Mouse (Mus musculus): ENCODE data around the gene Plekhg6. TPM values are rescaled to one million over a fixed set of nuclear protein-coding genes. Genes with fewer than 3 reads are reported as not detected.

Gene Plekhg6
- polyA plus RNA-seq, 1 experiment: not detected

- TF ChIP-seq TAL1 (IDR thresholded peaks at IDR 0.05; ENCODE audit: low read length) (no peak), GATA1 (IDR thresholded peaks at IDR 0.05; ENCODE audit: low read length) (no peak)
- no peaks in the 10 kb centered on the region for H3K36me3 ChIP-seq (ENCODE audit: control insufficient read depth)
- no peaks in the 10 kb centered on the region for H3K27me3 ChIP-seq (ENCODE audit: control insufficient read depth)
- no peak overlapping the region for H3K4me3 ChIP-seq (replicated peaks)
- no peaks in the 10 kb centered on the region for H3K4me1 ChIP-seq (ENCODE audit: control insufficient read depth)
- peaks cover 2% of the 10 kb centered on the region; the same call in 1 of the 2 replicates for H3K9me3 ChIP-seq (ENCODE audit: control insufficient read depth, low read length)
These were observed 25.1 kb upstream of the Plekhg6 start for GRCm38 (mm10) chr6:125405461-125406382.

GRCm38 (mm10) chr6:125389853-125390252, 9.3 kb upstream of the Plekhg6 start:
- no peaks in the 10 kb centered on the region for H3K36me3 ChIP-seq (ENCODE audit: control insufficient read depth)
- no peaks in the 10 kb centered on the region for H3K27me3 ChIP-seq (ENCODE audit: control insufficient read depth)
- H3K9me3 ChIP-seq (ENCODE audit: control insufficient read depth, low read length): no peaks in the 10 kb centered on the region
- H3K4me1 ChIP-seq (ENCODE audit: control insufficient read depth): no peaks in the 10 kb centered on the region
- no peak overlapping the region for H3K4me3 ChIP-seq (replicated peaks)
- TF ChIP-seq TAL1 (IDR thresholded peaks at IDR 0.05; ENCODE audit: low read length) (no peak), GATA1 (IDR thresholded peaks at IDR 0.05; ENCODE audit: low read length) (no peak)

- peaks cover 11% of the 10 kb centered on the region for H3K27me3 ChIP-seq (ENCODE audit: control insufficient read depth)
- TF ChIP-seq GATA1 (IDR thresholded peaks at IDR 0.05; ENCODE audit: low read length) (no peak), TAL1 (IDR thresholded peaks at IDR 0.05; ENCODE audit: low read length) (no peak)
- no peaks in the 10 kb centered on the region for H3K9me3 ChIP-seq (ENCODE audit: control insufficient read depth, low read length)
- H3K4me1 ChIP-seq (ENCODE audit: control insufficient read depth): no peaks in the 10 kb centered on the region
- H3K4me3 ChIP-seq (replicated peaks): no peak overlapping the region
- H3K36me3 ChIP-seq (ENCODE audit: control insufficient read depth): no peaks in the 10 kb centered on the region
These were observed 5.5 kb upstream of the Plekhg6 start for GRCm38 (mm10) chr6:125386080-125386479.

- peaks cover 19% of the 10 kb centered on the region for H3K27me3 ChIP-seq (ENCODE audit: control insufficient read depth)
- H3K4me3 ChIP-seq (replicated peaks): no peak overlapping the region
- TF ChIP-seq TAL1 (IDR thresholded peaks at IDR 0.05; ENCODE audit: low read length) (no peak), GATA1 (IDR thresholded peaks at IDR 0.05; ENCODE audit: low read length) (no peak)
- no peaks in the 10 kb centered on the region for H3K36me3 ChIP-seq (ENCODE audit: control insufficient read depth)
- H3K9me3 ChIP-seq (ENCODE audit: control insufficient read depth, low read length): no peaks in the 10 kb centered on the region
- H3K4me1 ChIP-seq (ENCODE audit: control insufficient read depth): no peaks in the 10 kb centered on the region
These were observed 4.7 kb upstream of the Plekhg6 start for GRCm38 (mm10) chr6:125385066-125385974.

GRCm38 (mm10) chr6:125382024-125382423, 1.4 kb upstream of the Plekhg6 start:
- H3K27me3 ChIP-seq (ENCODE audit: control insufficient read depth): peaks cover 46% of the 10 kb centered on the region
- no peak overlapping the region for H3K4me3 ChIP-seq (replicated peaks)
- TF ChIP-seq TAL1 (IDR thresholded peaks at IDR 0.05; ENCODE audit: low read length): no peak
- no peak for TF ChIP-seq GATA1 (IDR thresholded peaks at IDR 0.05; ENCODE audit: low read length)
- no peaks in the 10 kb centered on the region for H3K9me3 ChIP-seq (ENCODE audit: control insufficient read depth, low read length)
- no peaks in the 10 kb centered on the region for H3K36me3 ChIP-seq (ENCODE audit: control insufficient read depth)
- peaks cover 6% of the 10 kb centered on the region for H3K4me1 ChIP-seq (ENCODE audit: control insufficient read depth)

GRCm38 (mm10) chr6:125379781-125380180, 812 bp downstream of the Plekhg6 start:
- H3K4me3 ChIP-seq (replicated peaks): no peak overlapping the region
- peaks cover 6% of the 10 kb centered on the region for H3K4me1 ChIP-seq (ENCODE audit: control insufficient read depth)
- TF ChIP-seq TAL1 (IDR thresholded peaks at IDR 0.05; ENCODE audit: low read length): no peak
- no peak for TF ChIP-seq GATA1 (IDR thresholded peaks at IDR 0.05; ENCODE audit: low read length)
- H3K27me3 ChIP-seq (ENCODE audit: control insufficient read depth): peaks cover 46% of the 10 kb centered on the region
- no peaks in the 10 kb centered on the region for H3K36me3 ChIP-seq (ENCODE audit: control insufficient read depth)
- no peaks in the 10 kb centered on the region for H3K9me3 ChIP-seq (ENCODE audit: control insufficient read depth, low read length)

- Histone ChIP-seq H3K4me1 (ENCODE audit: control insufficient read depth) (peaks cover 6% of the 10 kb centered on the region), H3K9me3 (ENCODE audit: control insufficient read depth, low read length) (no peaks in the 10 kb centered on the region), H3K27me3 (ENCODE audit: control insufficient read depth) (peaks cover 46% of the 10 kb centered on the region), H3K4me3 (replicated peaks) (no peak overlapping the region), H3K36me3 (ENCODE audit: control insufficient read depth) (no peaks in the 10 kb centered on the region)
- TF ChIP-seq GATA1 (IDR thresholded peaks at IDR 0.05; ENCODE audit: low read length): no peak
- TF ChIP-seq TAL1 (IDR thresholded peaks at IDR 0.05; ENCODE audit: low read length): no peak
These were observed 2.0 kb downstream of the Plekhg6 start for GRCm38 (mm10) chr6:125378621-125379020.

- Histone ChIP-seq H3K4me3 (replicated peaks) (no peak overlapping the region), H3K4me1 (ENCODE audit: control insufficient read depth) (peaks cover 6% of the 10 kb centered on the region), H3K9me3 (ENCODE audit: control insufficient read depth, low read length) (no peaks in the 10 kb centered on the region), H3K27me3 (ENCODE audit: control insufficient read depth) (peaks cover 46% of the 10 kb centered on the region), H3K36me3 (ENCODE audit: control insufficient read depth) (no peaks in the 10 kb centered on the region)
- TF ChIP-seq GATA1 (IDR thresholded peaks at IDR 0.05; ENCODE audit: low read length): no peak
- TF ChIP-seq TAL1 (IDR thresholded peaks at IDR 0.05; ENCODE audit: low read length): no peak
These were observed 2.8 kb downstream of the Plekhg6 start for GRCm38 (mm10) chr6:125377582-125378451.

Measured in erythroblast, embryonic 14.5 days (primary cell).